Mouse (Mus musculus): Measurements from ENCODE around the gene AC170998.1. TPM values are rescaled to one million over a fixed set of nuclear protein-coding genes. Genes with fewer than 3 reads are reported as not detected.
"Not testable (repeated sequence)": the region's sequence is repeated elsewhere in the genome, so short reads cannot be mapped to it uniquely, and the experiment has no call there.

AC170998.1 gene
- polyA plus RNA-seq, 2 experiments: 0.26 to 1.9 TPM

DNA sequence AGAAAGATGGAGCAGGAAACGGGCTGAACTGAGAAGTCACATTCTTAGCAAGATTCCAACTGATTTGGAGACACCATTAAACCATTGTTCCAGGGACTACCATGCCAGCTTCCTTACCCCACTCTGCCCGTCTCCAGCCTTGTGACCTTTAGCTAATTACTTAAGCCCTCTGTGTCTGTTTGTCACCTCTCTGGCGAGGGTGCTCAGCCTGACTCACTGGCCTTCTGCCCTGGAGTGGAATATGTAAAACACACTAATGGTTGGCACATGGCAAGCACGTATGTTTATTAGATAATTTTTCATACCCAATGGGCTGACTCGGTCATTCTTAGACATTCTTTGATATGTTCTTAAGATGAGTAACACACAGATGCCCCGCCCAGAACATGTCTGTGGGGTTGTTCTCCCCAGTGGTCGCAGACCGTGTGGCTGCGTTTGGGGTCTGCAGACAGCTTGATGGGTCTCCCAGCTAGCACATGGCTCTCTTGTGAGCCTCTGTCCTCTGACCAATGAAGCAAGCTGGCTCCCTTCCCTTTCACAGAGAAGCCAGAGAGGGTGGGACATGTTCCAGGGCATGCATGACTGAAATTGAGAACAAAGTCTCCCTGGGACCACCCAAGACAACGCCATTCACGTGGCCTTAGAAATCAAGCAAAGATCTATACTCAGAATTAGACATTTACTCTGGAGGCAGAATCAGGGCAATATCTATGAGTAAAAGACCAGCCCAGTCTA lies 41.1 kb downstream of the AC170998.1 start:
- H3K27me3 ChIP-seq (ENCODE audit: control insufficient read depth, insufficient read depth, low read length): peaks cover 12% of the 10 kb centered on the region
- TF ChIP-seq POLR2A (IDR thresholded peaks at IDR 0.05; ENCODE audit: borderline replicate concordance, extremely low read depth, insufficient read depth, insufficient read length): no peak
- H3K36me3 ChIP-seq (ENCODE audit: control insufficient read depth, insufficient read depth, low read length): no peaks in the 10 kb centered on the region
- H3K4me1 ChIP-seq (ENCODE audit: control insufficient read depth, insufficient read depth, low read length): peaks cover 7% of the 10 kb centered on the region; the same call in 1 of the 2 replicates
- ATAC-seq (ENCODE audit: low FRiP score, low read depth): no peak
- no peak overlapping the region for H3K9ac ChIP-seq (ENCODE audit: low read depth, low read length, severe bottlenecking)
- no peak overlapping the region for H3K4me3 ChIP-seq (replicated peaks; ENCODE audit: low read length)
- no peak for DNase-seq (ENCODE audit: low spot score)
- no peak overlapping the region for H3K4me2 ChIP-seq (replicated peaks; ENCODE audit: low read depth, low read length, severe bottlenecking)
- WGBS: 68% methylated on average over 11 of the region's 11 CpGs
- no peak overlapping the region for H3K27ac ChIP-seq (replicated peaks; ENCODE audit: low read depth, low read length)
- no peaks in the 10 kb centered on the region for H3K9me3 ChIP-seq (ENCODE audit: control insufficient read depth, low read length)

DNA sequence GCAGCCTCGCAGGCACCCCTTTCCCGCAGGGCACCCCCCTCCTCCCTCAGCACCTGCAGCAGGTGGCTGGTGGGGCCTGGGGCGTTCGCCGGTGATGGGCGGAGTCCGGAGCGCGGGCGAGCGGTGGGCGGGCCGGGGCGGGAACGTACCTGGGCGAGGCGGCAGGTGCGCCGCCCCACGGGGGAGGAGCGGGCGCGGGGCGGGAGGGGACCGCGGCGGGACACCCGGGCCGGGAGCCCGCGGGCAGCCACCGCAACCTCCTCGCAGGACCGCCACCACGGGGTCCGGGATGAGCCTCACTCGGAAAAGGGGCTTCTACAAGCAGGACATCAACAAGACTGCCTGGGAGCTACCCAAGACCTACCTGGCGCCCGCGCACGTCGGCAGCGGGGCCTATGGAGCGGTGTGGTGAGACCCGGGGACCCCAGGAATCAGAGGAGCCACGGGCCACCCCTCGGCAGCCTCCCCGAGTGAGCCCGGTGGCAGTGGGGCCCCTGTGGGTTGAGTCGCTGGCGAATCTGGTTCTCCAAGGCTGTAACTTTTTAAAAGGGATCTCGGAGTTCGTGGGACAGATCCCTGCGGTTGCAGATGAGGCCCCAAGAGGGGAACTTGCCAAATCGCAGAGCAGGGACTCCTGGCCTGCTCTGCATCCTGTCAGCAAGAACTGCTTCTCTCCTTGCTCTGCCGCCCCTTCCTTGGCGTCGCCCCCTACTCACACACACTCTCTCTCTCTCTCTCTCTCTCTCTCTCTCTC lies 43.4 kb downstream of the AC170998.1 start, which contains the start of gene Mapk13:
Mapk13 (plus strand) TSS at position 177 of the 754 bp plus-strand sequence.
- H3K9ac ChIP-seq (ENCODE audit: low read depth, low read length, severe bottlenecking): peak within 1 kb of the TSS; percentile 52
- H3K9me3 ChIP-seq (ENCODE audit: control insufficient read depth, low read length): no peaks in the 10 kb centered on the region
- peaks cover 7% of the 10 kb centered on the region; the same call in 1 of the 2 replicates for H3K4me1 ChIP-seq (ENCODE audit: control insufficient read depth, insufficient read depth, low read length)
- H3K27ac ChIP-seq (replicated peaks; ENCODE audit: low read depth, low read length): no peak within 1 kb of the TSS
- no peak for TF ChIP-seq POLR2A (IDR thresholded peaks at IDR 0.05; ENCODE audit: borderline replicate concordance, extremely low read depth, insufficient read depth, insufficient read length)
- DNase-seq (ENCODE audit: low spot score): peak; percentile 39
- peak; percentile 37; the same call in 1 of the 2 replicates for ATAC-seq (ENCODE audit: low FRiP score, low read depth)
- 2% methylated on average over 33 of the region's 58 CpGs for WGBS
- peak within 1 kb of the TSS; percentile 47 for H3K4me3 ChIP-seq (replicated peaks; ENCODE audit: low read length)
- H3K4me2 ChIP-seq (replicated peaks; ENCODE audit: low read depth, low read length, severe bottlenecking): peak within 1 kb of the TSS; percentile 92
- H3K27me3 ChIP-seq (ENCODE audit: control insufficient read depth, insufficient read depth, low read length): peaks cover 12% of the 10 kb centered on the region
- H3K36me3 ChIP-seq (ENCODE audit: control insufficient read depth, insufficient read depth, low read length): no peaks in the 10 kb centered on the region

DNA sequence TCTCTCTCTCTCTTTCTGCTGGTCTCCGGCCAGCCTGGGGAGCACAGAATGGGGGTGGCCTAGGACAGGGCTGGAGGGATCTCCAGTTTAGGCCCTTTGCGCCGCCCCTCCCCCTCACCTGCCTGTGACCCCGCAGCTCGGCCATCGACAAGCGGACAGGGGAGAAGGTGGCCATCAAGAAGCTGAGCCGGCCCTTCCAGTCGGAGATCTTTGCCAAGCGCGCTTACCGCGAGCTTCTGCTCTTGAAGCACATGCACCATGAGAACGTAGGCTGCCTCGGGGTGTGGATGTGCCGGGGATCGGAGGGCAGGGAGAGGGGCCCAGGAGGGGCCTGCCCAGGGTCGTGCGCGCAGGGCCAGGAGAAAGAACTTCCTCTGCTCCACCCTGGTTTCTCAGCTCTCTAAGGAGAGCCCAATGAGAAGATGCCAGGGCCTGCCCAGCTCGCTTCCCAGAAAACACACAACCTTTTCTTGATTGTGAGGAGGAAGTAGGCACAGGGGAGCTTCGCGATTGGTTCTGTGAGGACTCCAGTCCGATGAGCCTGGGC lies 44.1 kb downstream of the AC170998.1 start:
- no peak for TF ChIP-seq POLR2A (IDR thresholded peaks at IDR 0.05; ENCODE audit: borderline replicate concordance, extremely low read depth, insufficient read depth, insufficient read length)
- no peak overlapping the region for H3K27ac ChIP-seq (replicated peaks; ENCODE audit: low read depth, low read length)
- H3K4me3 ChIP-seq (replicated peaks; ENCODE audit: low read length): peak overlapping the region; percentile 47
- no peak for DNase-seq (ENCODE audit: low spot score)
- no peak; the same call in 1 of the 2 replicates for ATAC-seq (ENCODE audit: low FRiP score, low read depth)
- peak overlapping the region; percentile 52 for H3K9ac ChIP-seq (ENCODE audit: low read depth, low read length, severe bottlenecking)
- H3K4me2 ChIP-seq (replicated peaks; ENCODE audit: low read depth, low read length, severe bottlenecking): peak overlapping the region; percentile 92
- no peaks in the 10 kb centered on the region for H3K36me3 ChIP-seq (ENCODE audit: control insufficient read depth, insufficient read depth, low read length)
- WGBS: 5% methylated on average over 20 of the region's 24 CpGs
- H3K27me3 ChIP-seq (ENCODE audit: control insufficient read depth, insufficient read depth, low read length): peaks cover 12% of the 10 kb centered on the region
- no peaks in the 10 kb centered on the region for H3K9me3 ChIP-seq (ENCODE audit: control insufficient read depth, low read length)
- peaks cover 7% of the 10 kb centered on the region; the same call in 1 of the 2 replicates for H3K4me1 ChIP-seq (ENCODE audit: control insufficient read depth, insufficient read depth, low read length)

- WGBS: 84% methylated on average over 5 of the region's 5 CpGs
- H3K9me3 ChIP-seq (ENCODE audit: control insufficient read depth, low read length): no peaks in the 10 kb centered on the region
- H3K36me3 ChIP-seq (ENCODE audit: control insufficient read depth, insufficient read depth, low read length): no peaks in the 10 kb centered on the region
- peaks cover 12% of the 10 kb centered on the region for H3K27me3 ChIP-seq (ENCODE audit: control insufficient read depth, insufficient read depth, low read length)
- H3K4me3 ChIP-seq (replicated peaks; ENCODE audit: low read length): no peak overlapping the region
- peaks cover 7% of the 10 kb centered on the region; the same call in 1 of the 2 replicates for H3K4me1 ChIP-seq (ENCODE audit: control insufficient read depth, insufficient read depth, low read length)
- no peak overlapping the region for H3K4me2 ChIP-seq (replicated peaks; ENCODE audit: low read depth, low read length, severe bottlenecking)
- no peak overlapping the region for H3K9ac ChIP-seq (ENCODE audit: low read depth, low read length, severe bottlenecking)
- no peak for DNase-seq (ENCODE audit: low spot score)
- ATAC-seq (ENCODE audit: low FRiP score, low read depth): no peak
- H3K27ac ChIP-seq (replicated peaks; ENCODE audit: low read depth, low read length): no peak overlapping the region
- no peak for TF ChIP-seq POLR2A (IDR thresholded peaks at IDR 0.05; ENCODE audit: borderline replicate concordance, extremely low read depth, insufficient read depth, insufficient read length)
Observed at GRCm38 (mm10) chr17:28771289-28771688, 45.4 kb downstream of the AC170998.1 start.

DNA sequence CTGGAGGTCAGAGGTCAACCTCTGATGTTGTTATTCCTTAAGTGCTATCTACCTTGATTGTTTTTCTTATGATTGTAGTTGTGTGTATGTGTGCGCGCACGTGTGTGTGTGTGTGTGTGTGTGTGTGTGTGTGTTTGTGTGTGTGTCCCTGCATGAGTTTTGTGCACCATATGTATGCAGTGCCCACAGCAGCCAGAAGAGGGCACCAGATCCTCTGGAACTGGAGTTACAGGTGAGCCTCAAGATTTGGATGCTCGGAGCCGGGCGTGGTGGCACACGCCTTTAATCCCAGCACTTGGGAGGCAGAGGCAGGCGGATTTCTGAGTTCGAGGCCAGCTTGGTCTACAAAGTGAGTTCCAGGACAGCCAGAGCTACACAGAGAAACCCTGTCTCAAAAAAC lies 48.4 kb downstream of the AC170998.1 start:
- H3K4me2 ChIP-seq (replicated peaks; ENCODE audit: low read depth, low read length, severe bottlenecking); H3K9ac ChIP-seq (ENCODE audit: low read depth, low read length, severe bottlenecking); ATAC-seq (ENCODE audit: low FRiP score, low read depth); H3K36me3 ChIP-seq (ENCODE audit: control insufficient read depth, insufficient read depth, low read length); H3K4me3 ChIP-seq (replicated peaks; ENCODE audit: low read length); H3K27me3 ChIP-seq (ENCODE audit: control insufficient read depth, insufficient read depth, low read length); H3K9me3 ChIP-seq (ENCODE audit: control insufficient read depth, low read length); DNase-seq (ENCODE audit: low spot score); H3K4me1 ChIP-seq (ENCODE audit: control insufficient read depth, insufficient read depth, low read length); H3K27ac ChIP-seq (replicated peaks; ENCODE audit: low read depth, low read length): not testable (repeated sequence)
- 93% methylated on average over 9 of the region's 9 CpGs for WGBS
